Comparison of ENCODE assay signal across 23 mouse cellular contexts in the genomic region with DNA sequence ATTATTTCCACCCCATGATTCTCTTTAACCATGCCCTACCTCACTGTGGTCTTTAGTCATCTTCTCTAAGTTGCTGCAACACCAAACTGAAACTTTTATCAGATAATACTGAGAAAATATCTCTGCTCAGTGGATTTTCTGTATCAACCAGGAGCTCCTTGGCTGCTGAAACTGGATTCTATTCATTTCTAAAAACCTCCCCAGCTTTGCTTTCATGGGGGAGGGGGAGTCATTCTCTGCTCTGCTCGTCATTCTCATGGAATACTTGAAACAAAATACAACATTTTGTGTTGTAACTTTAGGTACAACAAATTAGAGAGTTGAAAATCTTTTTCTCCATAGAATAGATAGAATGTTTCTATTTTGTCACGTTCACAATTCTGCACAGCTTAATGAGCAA. TPM values are rescaled to one million over a fixed set of nuclear protein-coding genes. Genes with fewer than 3 reads are reported as not detected.
DNase-seq lines count a peak whose midpoint lies in the region; ATAC-seq lines count a peak whose summit lies in the region.
"Had no signal": no experiment of that assay in that cellular context is flagged by ENCODE, and none has a peak within 500 bp of the region (broad histone marks: within the 10 kb centered on the region; RNA-seq: fewer than 3 reads in every experiment).

No protein-coding gene starts in this region.

- no peaks in the 10 kb centered on the region for H3K36me3 ChIP-seq in limb, embryonic 11.5 days (ENCODE audit: control insufficient read depth, insufficient read depth, low read length)
- no peaks in the 10 kb centered on the region for H3K36me3 ChIP-seq in limb, embryonic 10.5 days
- H3K36me3 ChIP-seq: G1E had no signal

- H3K27me3 ChIP-seq in limb, embryonic 11.5 days (ENCODE audit: control insufficient read depth, insufficient read depth, low read length), result no peaks in the 10 kb centered on the region
- H3K27me3 ChIP-seq in limb, embryonic 10.5 days (ENCODE audit: low read depth, poor library complexity, severe bottlenecking), result no peaks in the 10 kb centered on the region
- H3K27me3 ChIP-seq: CH12.LX, Patski had no signal

- no peak overlapping the region for H3K9ac ChIP-seq in limb, embryonic 11.5 days (ENCODE audit: low read length)

- H3K4me1 ChIP-seq in limb, embryonic 11.5 days (ENCODE audit: control insufficient read depth, insufficient read depth, low read length), result peaks cover 7% of the 10 kb centered on the region; the same call in 1 of the 2 replicates
- peaks cover 24% of the 10 kb centered on the region for H3K4me1 ChIP-seq in limb, embryonic 10.5 days

- 64% methylated on average over 2 of the region's 2 CpGs for WGBS in limb, embryonic 11.5 days
- WGBS in limb, embryonic 10.5 days, result 75% methylated on average over 2 of the region's 2 CpGs

- no peak overlapping the region for H3K27ac ChIP-seq in limb, embryonic 11.5 days (replicated peaks; ENCODE audit: low read depth, low read length)
- H3K27ac ChIP-seq in limb, embryonic 10.5 days, result no peak overlapping the region

- H3K4me2 ChIP-seq in limb, embryonic 11.5 days (ENCODE audit: low read depth, severe bottlenecking), result no peak overlapping the region

- DNase-seq in heart, adult 11 months, result peak; percentile 72
- no peak for DNase-seq in heart, postnatal 36 days
- peak; percentile 3 for DNase-seq in limb, embryonic 11.5 days (ENCODE audit: low spot score)
- DNase-seq in limb, embryonic 10.5 days (ENCODE audit: low spot score), result no peak
- peak; percentile 38 for DNase-seq in testis, postnatal 10 days (ENCODE audit: low spot score)
- DNase-seq in testis, postnatal 14 days (ENCODE audit: low spot score), result peak; percentile 65
- DNase-seq in cerebellum, adult 8-10 months, result no peak
- DNase-seq in right cerebral cortex, postnatal 14 days, result no peak
- DNase-seq: adrenal gland, adult 2 months; adrenal gland, adult 8-10 months; adrenal gland, postnatal 10 days; adrenal gland, postnatal 14 days; adrenal gland, postnatal 25 days; adrenal gland, postnatal 36 days; B cell, adult 2 months; cerebellum, adult 11 months; cerebellum, adult 11-12 months had no signal

- H3K4me3 ChIP-seq in limb, embryonic 11.5 days (ENCODE audit: low read depth, low read length), result no peak overlapping the region
- H3K4me3 ChIP-seq in limb, embryonic 10.5 days, result no peak overlapping the region

- no peak for ATAC-seq in limb, embryonic 11.5 days (ENCODE audit: insufficient number of reproducible peaks, low FRiP score, low TSS enrichment, low read depth)
- ATAC-seq: activated CD4-positive, CD25-positive, alpha-beta regulatory T cell, adult 4 months; CD4-positive, CD25-positive, alpha-beta regulatory T cell, adult 4 months; Patski had no signal

- intact Hi-C loops in heart, postnatal 36 days (cut with DNase I), result no loop called here

- no peaks in the 10 kb centered on the region for H3K9me3 ChIP-seq in limb, embryonic 11.5 days (ENCODE audit: control insufficient read depth, low read length)
- H3K9me3 ChIP-seq in limb, embryonic 10.5 days (replicated peaks), result no peaks in the 10 kb centered on the region

RNA-seq across cellular contexts. Expression of a gene that starts 18.7 kb away (rescaled TPM):
- 10 to 100 TPM in 1 of 2 experiments, 1 to 10 TPM in 1; 9.4 to 10.9 TPM for total RNA-seq in heart, postnatal 36 days (2021)
- polyA plus RNA-seq in limb, embryonic 11.5 days (2014; fragmentation: Nextera tagmentation; extraction: Ambion mirVana), result 256 and 263 TPM in 2 replicates
- 197 and 253 TPM in 2 replicates for polyA plus RNA-seq in limb, embryonic 10.5 days (2016; fragmentation: Nextera tagmentation; extraction: Ambion mirVana)
- total RNA-seq: MEL had no signal
- polyA plus RNA-seq: activated CD4-positive, CD25-positive, alpha-beta regulatory T cell, adult 4 months; CD4-positive, CD25-positive, alpha-beta regulatory T cell, adult 4 months; G1E had no signal

Comparison
In these comparisons a context has a peak if more than half of its experiments do, and no peak if none do; other contexts are left out.
1. DNase-seq: peak in heart, adult 11 months (single experiment), limb, embryonic 11.5 days (single experiment), testis, postnatal 10 days (single experiment) and testis, postnatal 14 days (single experiment); none in heart, postnatal 36 days (0 of 2), limb, embryonic 10.5 days (single experiment), cerebellum, adult 8-10 months (single experiment) and right cerebral cortex, postnatal 14 days (single experiment).